Mouse (Mus musculus): Measurements from ENCODE around the gene Rbx1.

Rbx1 gene

GRCm38 (mm10) chr15:81483691-81484090 is 17.6 kb downstream of the Rbx1 start:
- ATAC-seq (ENCODE audit: low TSS enrichment): no peak

- ATAC-seq (ENCODE audit: low TSS enrichment): no peak
Observed at GRCm38 (mm10) chr15:81485483-81485882, 19.4 kb downstream of the Rbx1 start.

- ATAC-seq (ENCODE audit: low TSS enrichment): no peak
Observed at GRCm38 (mm10) chr15:81503466-81503865, 37.4 kb downstream of the Rbx1 start.

GRCm38 (mm10) chr15:81503995-81504394 is 37.9 kb downstream of the Rbx1 start:
- ATAC-seq (ENCODE audit: low TSS enrichment): no peak

GRCm38 (mm10) chr15:81507201-81507600 is 41.1 kb downstream of the Rbx1 start:
- ATAC-seq (ENCODE audit: low TSS enrichment): no peak

- ATAC-seq (ENCODE audit: low TSS enrichment): no peak
Observed at GRCm38 (mm10) chr15:81510621-81511020, 44.5 kb downstream of the Rbx1 start.

- no peak for ATAC-seq (ENCODE audit: low TSS enrichment)
Observed at GRCm38 (mm10) chr15:81511601-81512261, 45.6 kb downstream of the Rbx1 start.

GRCm38 (mm10) chr15:81514111-81514971 is 48.2 kb downstream of the Rbx1 start:
- ATAC-seq (ENCODE audit: low TSS enrichment): peak; percentile 57; the same call in 1 of the 2 replicates

GRCm38 (mm10) chr15:81515221-81515620 is 49.1 kb downstream of the Rbx1 start:
- no peak for ATAC-seq (ENCODE audit: low TSS enrichment)

GRCm38 (mm10) chr15:81518031-81518430 is 51.9 kb downstream of the Rbx1 start:
- no peak for ATAC-seq (ENCODE audit: low TSS enrichment)

GRCm38 (mm10) chr15:81518761-81519160 is 52.7 kb downstream of the Rbx1 start:
- no peak for ATAC-seq (ENCODE audit: low TSS enrichment)

- ATAC-seq (ENCODE audit: low TSS enrichment): no peak
Observed at GRCm38 (mm10) chr15:81522036-81522751, 56.1 kb downstream of the Rbx1 start.

GRCm38 (mm10) chr15:81522761-81523168 is 56.7 kb downstream of the Rbx1 start:
- peak; percentile 64 for ATAC-seq (ENCODE audit: low TSS enrichment)

GRCm38 (mm10) chr15:81523169-81523871 is 57.2 kb downstream of the Rbx1 start:
- ATAC-seq (ENCODE audit: low TSS enrichment): peak; percentile 86

GRCm38 (mm10) chr15:81523901-81524300 is 57.8 kb downstream of the Rbx1 start:
- no peak for ATAC-seq (ENCODE audit: low TSS enrichment)
